Mouse (Mus musculus) heart, adult 2 months (tissue): ENCODE measurements around the gene Mpp4.

Experiments
- CTCF ChIP-seq: fragments of 200-600 bp; IDR thresholded peaks from 2 replicates; pipeline ENCODE4 v1.8.1; 2022; ENCODE audit warnings: antibody characterized with exemption, mild to moderate bottlenecking, moderate library complexity
- POLR2A ChIP-seq: fragments of 200-500 bp; IDR thresholded peaks from 2 replicates; pipeline ENCODE4 v1.6.1; 2011; ENCODE audit warnings: mild to moderate bottlenecking, low read depth, low read length, control low read depth; ENCODE audit not compliant: insufficient read depth

DNA sequence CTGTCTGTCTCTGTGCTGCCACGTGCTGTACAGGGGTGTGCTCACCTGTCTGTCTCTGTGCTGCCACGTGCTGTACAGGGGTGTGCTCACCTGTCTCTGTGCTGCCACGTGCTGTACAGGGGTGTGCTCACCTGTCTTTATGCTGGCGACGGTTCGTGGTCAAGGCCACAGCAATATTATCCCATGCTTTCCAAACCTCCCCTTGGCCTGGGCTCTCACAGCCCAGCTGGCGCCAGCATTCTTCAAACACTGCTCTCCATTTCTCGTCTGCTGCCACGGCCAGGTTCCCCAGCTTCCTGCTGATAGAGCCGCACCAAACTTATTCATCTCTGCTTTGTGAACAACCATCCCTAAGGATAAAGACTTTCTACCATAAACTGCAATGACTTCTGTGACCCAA is 15.2 kb upstream of the Mpp4 start:
- TF ChIP-seq CTCF (no peak), POLR2A (no peak)
